Mouse (Mus musculus): ENCODE data around the gene Msi2. TPM values are rescaled to one million over a fixed set of nuclear protein-coding genes. Genes with fewer than 3 reads are reported as not detected.

Msi2 gene
- polyA plus RNA-seq, 1 experiment from 2014 or later = 10.0 TPM

- no peak overlapping the region for H3K4me2 ChIP-seq (ENCODE audit: low read depth, low read length)
- no peak overlapping the region for H3K4me3 ChIP-seq (ENCODE audit: low read length)
- no peak overlapping the region for H3K27ac ChIP-seq (ENCODE audit: low read length)
- peaks cover 14% of the 10 kb centered on the region for H3K4me1 ChIP-seq (ENCODE audit: control insufficient read depth, insufficient read depth, low read length)
- no peaks in the 10 kb centered on the region for H3K9me3 ChIP-seq (ENCODE audit: control insufficient read depth, low read length)
- WGBS = 70% methylated on average over 7 of the region's 7 CpGs
- H3K27me3 ChIP-seq (replicated peaks; ENCODE audit: control insufficient read depth, insufficient read depth, low read length) = no peaks in the 10 kb centered on the region
- no peak for ATAC-seq
- H3K9ac ChIP-seq (ENCODE audit: low read depth, low read length) = no peak overlapping the region
- no peaks in the 10 kb centered on the region for H3K36me3 ChIP-seq (ENCODE audit: control insufficient read depth, insufficient read depth, low read length)
Measured at GRCm38 (mm10) chr11:88576233-88576998, 141.9 kb downstream of the Msi2 start.

GRCm38 (mm10) chr11:88574575-88575360, 143.5 kb downstream of the Msi2 start:
- Histone ChIP-seq H3K27ac (ENCODE audit: low read length) (no peak overlapping the region), H3K36me3 (ENCODE audit: control insufficient read depth, insufficient read depth, low read length) (no peaks in the 10 kb centered on the region), H3K4me3 (ENCODE audit: low read length) (no peak overlapping the region), H3K9ac (ENCODE audit: low read depth, low read length) (no peak overlapping the region), H3K27me3 (replicated peaks; ENCODE audit: control insufficient read depth, insufficient read depth, low read length) (no peaks in the 10 kb centered on the region), H3K9me3 (ENCODE audit: control insufficient read depth, low read length) (no peaks in the 10 kb centered on the region), H3K4me1 (ENCODE audit: control insufficient read depth, insufficient read depth, low read length) (peaks cover 11% of the 10 kb centered on the region), H3K4me2 (ENCODE audit: low read depth, low read length) (no peak overlapping the region)
- ATAC-seq = no peak
- 71% methylated on average over 4 of the region's 4 CpGs for WGBS

GRCm38 (mm10) chr11:88573013-88573412, 145.3 kb downstream of the Msi2 start:
- H3K9ac ChIP-seq (ENCODE audit: low read depth, low read length) = no peak overlapping the region
- H3K36me3 ChIP-seq (ENCODE audit: control insufficient read depth, insufficient read depth, low read length) = no peaks in the 10 kb centered on the region
- H3K4me3 ChIP-seq (ENCODE audit: low read length) = no peak overlapping the region
- H3K9me3 ChIP-seq (ENCODE audit: control insufficient read depth, low read length) = no peaks in the 10 kb centered on the region
- no peak for ATAC-seq
- WGBS = 81% methylated on average over 5 of the region's 5 CpGs
- peaks cover 11% of the 10 kb centered on the region for H3K4me1 ChIP-seq (ENCODE audit: control insufficient read depth, insufficient read depth, low read length)
- H3K27me3 ChIP-seq (replicated peaks; ENCODE audit: control insufficient read depth, insufficient read depth, low read length) = no peaks in the 10 kb centered on the region
- no peak overlapping the region for H3K27ac ChIP-seq (ENCODE audit: low read length)
- H3K4me2 ChIP-seq (ENCODE audit: low read depth, low read length) = no peak overlapping the region

DNA sequence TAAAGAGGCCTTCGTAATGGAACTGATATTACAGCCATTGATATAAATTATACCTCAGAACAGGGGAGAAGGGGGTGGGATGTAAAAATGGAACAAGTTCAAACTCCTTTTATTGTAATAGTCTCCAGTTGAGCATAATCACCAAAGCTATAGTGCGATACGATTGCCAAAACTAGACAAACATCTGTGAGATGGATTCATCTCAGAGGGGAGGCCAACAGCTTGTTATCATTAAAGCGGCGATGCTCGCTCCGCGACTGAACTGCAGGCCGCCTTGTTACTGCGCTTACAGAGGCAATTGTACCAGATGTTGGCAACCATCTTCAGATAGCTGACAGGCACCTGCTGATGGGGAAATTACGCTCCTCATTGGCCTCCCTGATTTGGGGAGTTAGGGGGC, 145.9 kb downstream of the Msi2 start:
- Histone ChIP-seq H3K4me2 (ENCODE audit: low read depth, low read length) (no peak overlapping the region), H3K9me3 (ENCODE audit: control insufficient read depth, low read length) (no peaks in the 10 kb centered on the region), H3K27me3 (replicated peaks; ENCODE audit: control insufficient read depth, insufficient read depth, low read length) (no peaks in the 10 kb centered on the region), H3K4me3 (ENCODE audit: low read length) (no peak overlapping the region), H3K4me1 (ENCODE audit: control insufficient read depth, insufficient read depth, low read length) (peaks cover 10% of the 10 kb centered on the region), H3K36me3 (ENCODE audit: control insufficient read depth, insufficient read depth, low read length) (no peaks in the 10 kb centered on the region), H3K27ac (ENCODE audit: low read length) (no peak overlapping the region), H3K9ac (ENCODE audit: low read depth, low read length) (no peak overlapping the region)
- no peak for ATAC-seq
- 72% methylated on average over 11 of the region's 11 CpGs for WGBS

DNA sequence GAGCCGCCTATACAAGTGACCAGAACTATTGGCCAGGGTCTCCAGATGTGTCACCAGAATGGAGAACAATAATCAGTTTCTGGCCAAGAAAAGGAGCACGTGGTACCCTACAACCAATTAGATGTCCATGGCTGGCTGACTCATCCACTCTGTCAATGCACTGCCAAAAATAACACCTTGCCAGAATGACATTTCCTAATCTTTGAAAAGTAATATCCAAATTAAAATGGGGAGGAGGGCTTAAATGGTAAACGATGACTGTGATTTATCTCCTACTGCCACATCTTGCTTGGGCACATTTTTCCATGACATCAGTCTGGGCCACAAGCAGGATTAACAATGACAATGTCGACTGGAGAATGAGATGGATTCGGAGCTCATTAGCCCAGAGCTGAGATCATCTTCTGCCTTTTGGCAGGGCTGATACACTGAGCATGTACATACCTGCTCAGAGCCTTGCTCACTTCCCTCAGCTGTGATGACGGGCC, 147.6 kb downstream of the Msi2 start:
- H3K9ac ChIP-seq (ENCODE audit: low read depth, low read length) = no peak overlapping the region
- no peak for ATAC-seq
- no peak overlapping the region for H3K4me2 ChIP-seq (ENCODE audit: low read depth, low read length)
- H3K27ac ChIP-seq (ENCODE audit: low read length) = no peak overlapping the region
- peaks cover 8% of the 10 kb centered on the region for H3K4me1 ChIP-seq (ENCODE audit: control insufficient read depth, insufficient read depth, low read length)
- no peak overlapping the region for H3K4me3 ChIP-seq (ENCODE audit: low read length)
- H3K27me3 ChIP-seq (replicated peaks; ENCODE audit: control insufficient read depth, insufficient read depth, low read length) = no peaks in the 10 kb centered on the region
- H3K9me3 ChIP-seq (ENCODE audit: control insufficient read depth, low read length) = no peaks in the 10 kb centered on the region
- 84% methylated on average over 6 of the region's 6 CpGs for WGBS
- no peaks in the 10 kb centered on the region for H3K36me3 ChIP-seq (ENCODE audit: control insufficient read depth, insufficient read depth, low read length)

DNA sequence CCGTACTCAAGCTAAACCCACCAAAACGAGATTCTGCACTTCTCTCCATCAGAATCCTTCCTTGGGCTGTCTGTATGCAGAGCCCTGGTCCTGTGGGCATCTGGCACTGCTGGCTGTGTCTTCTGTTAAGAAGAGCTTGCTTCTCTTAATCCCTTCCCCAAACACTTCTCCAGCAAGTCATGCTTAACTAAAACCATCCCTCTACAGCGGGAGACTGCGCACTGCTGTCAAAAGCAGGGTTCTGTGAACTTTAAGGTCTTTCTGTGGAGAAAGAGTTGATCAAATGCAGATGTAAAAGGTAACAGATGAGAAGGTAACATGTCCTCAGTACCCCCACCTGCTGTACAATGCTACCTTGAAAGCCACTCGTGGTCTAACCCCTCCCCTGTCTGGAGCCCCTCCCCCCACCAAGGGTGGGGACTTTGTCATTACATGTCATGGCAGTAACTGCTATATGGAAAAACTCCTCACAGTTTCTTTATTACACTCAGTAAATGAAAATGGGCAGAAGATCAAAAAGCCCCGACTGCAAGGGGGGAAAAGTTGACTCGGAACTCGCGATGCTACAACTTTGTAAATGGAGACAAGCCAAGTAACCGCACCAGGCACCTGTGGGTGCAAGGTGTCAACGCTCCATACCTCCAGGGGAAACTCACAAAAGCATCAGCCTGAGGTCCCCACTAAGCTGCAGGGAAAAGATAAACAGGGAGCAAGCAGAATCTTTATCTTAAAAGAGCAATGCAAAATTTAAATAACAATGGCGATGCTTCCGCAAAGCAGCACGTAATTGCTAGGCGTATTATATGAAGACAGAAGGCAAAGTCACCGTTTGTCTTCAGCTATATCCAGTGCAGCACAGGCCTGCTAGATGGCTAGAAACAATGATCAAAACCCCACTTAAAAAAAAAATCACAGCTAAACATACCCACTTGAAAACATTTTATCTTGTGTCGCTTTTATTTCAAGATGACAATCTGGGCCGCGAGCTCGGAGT, 151.4 kb downstream of the Msi2 start:
- Histone ChIP-seq H3K4me3 (ENCODE audit: low read length) (no peak overlapping the region), H3K4me2 (ENCODE audit: low read depth, low read length) (no peak overlapping the region), H3K4me1 (ENCODE audit: control insufficient read depth, insufficient read depth, low read length) (0 out of 2 replicates have a peak, but pooled peaks cover 1% of the 10 kb centered on the region), H3K36me3 (ENCODE audit: control insufficient read depth, insufficient read depth, low read length) (no peaks in the 10 kb centered on the region), H3K9ac (ENCODE audit: low read depth, low read length) (no peak overlapping the region), H3K27me3 (replicated peaks; ENCODE audit: control insufficient read depth, insufficient read depth, low read length) (no peaks in the 10 kb centered on the region), H3K9me3 (ENCODE audit: control insufficient read depth, low read length) (no peaks in the 10 kb centered on the region), H3K27ac (ENCODE audit: low read length) (no peak overlapping the region)
- 73% methylated on average over 20 of the region's 20 CpGs for WGBS
- ATAC-seq = no peak

GRCm38 (mm10) chr11:88564810-88565209, 153.5 kb downstream of the Msi2 start:
- Histone ChIP-seq H3K4me1 (ENCODE audit: control insufficient read depth, insufficient read depth, low read length) (peaks cover 19% of the 10 kb centered on the region), H3K4me2 (ENCODE audit: low read depth, low read length) (no peak overlapping the region), H3K4me3 (ENCODE audit: low read length) (no peak overlapping the region), H3K9ac (ENCODE audit: low read depth, low read length) (no peak overlapping the region), H3K9me3 (ENCODE audit: control insufficient read depth, low read length) (no peaks in the 10 kb centered on the region), H3K27ac (ENCODE audit: low read length) (no peak overlapping the region), H3K27me3 (replicated peaks; ENCODE audit: control insufficient read depth, insufficient read depth, low read length) (no peaks in the 10 kb centered on the region), H3K36me3 (ENCODE audit: control insufficient read depth, insufficient read depth, low read length) (no peaks in the 10 kb centered on the region)
- WGBS = 80% methylated on average over 7 of the region's 7 CpGs
- ATAC-seq = no peak

GRCm38 (mm10) chr11:88564363-88564762, 153.9 kb downstream of the Msi2 start:
- Histone ChIP-seq H3K36me3 (ENCODE audit: control insufficient read depth, insufficient read depth, low read length) (no peaks in the 10 kb centered on the region), H3K27ac (ENCODE audit: low read length) (no peak overlapping the region), H3K4me1 (ENCODE audit: control insufficient read depth, insufficient read depth, low read length) (peaks cover 22% of the 10 kb centered on the region), H3K9me3 (ENCODE audit: control insufficient read depth, low read length) (no peaks in the 10 kb centered on the region), H3K9ac (ENCODE audit: low read depth, low read length) (no peak overlapping the region), H3K27me3 (replicated peaks; ENCODE audit: control insufficient read depth, insufficient read depth, low read length) (no peaks in the 10 kb centered on the region), H3K4me2 (ENCODE audit: low read depth, low read length) (no peak overlapping the region), H3K4me3 (ENCODE audit: low read length) (no peak overlapping the region)
- no peak for ATAC-seq
- WGBS = 60% methylated on average over 5 of the region's 5 CpGs
